Comparison of ENCODE assay signal across 31 mouse cellular contexts in genomic region chr19:10924220-10924619, GRCm38 (mm10). TPM values are rescaled to one million over a fixed set of nuclear protein-coding genes. Genes with fewer than 3 reads are reported as not detected.
"Had no signal": no experiment of that assay in that cellular context is flagged by ENCODE, and none has a peak within 500 bp of the region (broad histone marks: within the 10 kb centered on the region; RNA-seq: fewer than 3 reads in every experiment).

No protein-coding gene starts in this region.

- H3K4me3 ChIP-seq: limb, embryonic 10.5 days; limb, embryonic 13.5 days; liver, embryonic 12.5 days; liver, embryonic 15.5 days; lung, embryonic 15.5 days; megakaryocyte, embryonic 14.5 days; midbrain, embryonic 10.5 days; neural tube, embryonic 12.5 days; neural tube, embryonic 15.5 days had no signal

- H3K4me1 ChIP-seq: liver, embryonic 12.5 days; liver, embryonic 15.5 days; lung, embryonic 15.5 days; megakaryocyte, embryonic 14.5 days had no signal

- H3K27me3 ChIP-seq: limb, embryonic 13.5 days; liver, embryonic 15.5 days; lung, embryonic 15.5 days; neural tube, embryonic 12.5 days; neural tube, embryonic 15.5 days had no signal

- H3K27ac ChIP-seq: limb, embryonic 10.5 days; limb, embryonic 13.5 days; liver, embryonic 12.5 days; liver, embryonic 15.5 days; lung, embryonic 15.5 days; midbrain, embryonic 10.5 days; neural tube, embryonic 12.5 days; neural tube, embryonic 15.5 days; stomach, postnatal 0 days had no signal

- H3K9ac ChIP-seq: limb, embryonic 13.5 days; liver, embryonic 12.5 days; liver, embryonic 15.5 days; lung, embryonic 15.5 days; neural tube, embryonic 12.5 days; neural tube, embryonic 15.5 days had no signal

- ATAC-seq: intestine, embryonic 16.5 days; liver, embryonic 12.5 days had no signal

- H3K9me3 ChIP-seq: limb, embryonic 10.5 days; limb, embryonic 13.5 days; liver, embryonic 12.5 days; liver, embryonic 15.5 days; lung, embryonic 15.5 days; midbrain, embryonic 10.5 days; neural tube, embryonic 12.5 days; neural tube, embryonic 15.5 days had no signal

- H3K36me3 ChIP-seq: limb, embryonic 10.5 days; limb, embryonic 13.5 days; liver, embryonic 12.5 days; liver, embryonic 15.5 days; lung, embryonic 15.5 days; midbrain, embryonic 10.5 days; neural tube, embryonic 12.5 days; neural tube, embryonic 15.5 days had no signal

- DNase-seq: kidney, adult 8-10 months; kidney, postnatal 10 days; kidney, postnatal 4 days; layer of hippocampus, adult 9-11 months; liver; lung, adult 18-20 months; lung, postnatal 10 days; lung, postnatal 36 days; midbrain, embryonic 14.5 days; right cerebral cortex, adult 18-20 months; right cerebral cortex, postnatal 14 days; right cerebral cortex, postnatal 4 days; thymus, adult 2 months; thymus, postnatal 14 days; thymus, postnatal 4 days had no signal

- H3K4me2 ChIP-seq: limb, embryonic 13.5 days; liver, embryonic 12.5 days; liver, embryonic 15.5 days; lung, embryonic 15.5 days; neural tube, embryonic 12.5 days; neural tube, embryonic 15.5 days had no signal

RNA-seq across cellular contexts. Expression of gene Zp1, which starts 3.8 kb away (rescaled TPM):
- total RNA-seq: layer of hippocampus, adult 18-20 months; layer of hippocampus, postnatal 25 days; left cerebral cortex, adult 18-20 months; left cerebral cortex, postnatal 25 days had no signal
- polyA plus RNA-seq: intestine, embryonic 16.5 days; limb, embryonic 10.5 days; limb, embryonic 13.5 days; liver, embryonic 12.5 days; liver, embryonic 15.5 days; lung, embryonic 15.5 days; midbrain, embryonic 10.5 days; neural tube, embryonic 12.5 days; stomach, embryonic 14.5 days had no signal

RNA-seq across cellular contexts. Expression of gene Ptgdr2, which starts 12.7 kb away (rescaled TPM):
- polyA plus RNA-seq: liver, embryonic 15.5 days; neural tube, embryonic 12.5 days; neural tube, embryonic 15.5 days; stomach, embryonic 14.5 days had no signal
